24 mouse cellular contexts compared by ENCODE assay signal in genomic region chr12:36817938-36818337, GRCm38 (mm10).
"Had no signal": no experiment of that assay in that cellular context is flagged by ENCODE, and none has a peak within 500 bp of the region (broad histone marks: within the 10 kb centered on the region; RNA-seq: fewer than 3 reads in every experiment).

No protein-coding gene starts in this region.

- H3K9me3 ChIP-seq: heart, embryonic 10.5 days; heart, embryonic 12.5 days; hindbrain, embryonic 10.5 days; hindbrain, embryonic 12.5 days; intestine, embryonic 15.5 days; limb, embryonic 10.5 days; limb, embryonic 12.5 days had no signal

- DNase-seq: gastrocnemius, adult 2 months; gastrocnemius, postnatal 10 days; gastrocnemius, postnatal 25 days; heart, adult 18-20 months; heart, postnatal 10 days; heart, postnatal 4 days; kidney, adult 18-20 months; kidney, adult 8-10 months; kidney, postnatal 10 days; kidney, postnatal 25 days; kidney, postnatal 4 days; liver had no signal

- H3K9ac ChIP-seq: heart, embryonic 12.5 days; hindbrain, embryonic 12.5 days; hindbrain, embryonic 14.5 days; intestine, embryonic 15.5 days; limb, embryonic 12.5 days had no signal

- H3K27me3 ChIP-seq: heart, embryonic 12.5 days; hindbrain, embryonic 12.5 days; intestine, embryonic 15.5 days; limb, embryonic 12.5 days had no signal

- H3K36me3 ChIP-seq: heart, embryonic 10.5 days; heart, embryonic 12.5 days; hindbrain, embryonic 10.5 days; hindbrain, embryonic 12.5 days; intestine, embryonic 15.5 days; limb, embryonic 10.5 days; limb, embryonic 12.5 days had no signal

- H3K27ac ChIP-seq: gastrocnemius, adult 2 months; heart, embryonic 10.5 days; hindbrain, embryonic 10.5 days; hindbrain, embryonic 12.5 days; hindbrain, embryonic 14.5 days; intestine, embryonic 15.5 days; layer of hippocampus, adult 2 months; left cerebral cortex, adult 2 months; limb, embryonic 10.5 days; limb, embryonic 12.5 days had no signal

- H3K4me2 ChIP-seq: heart, embryonic 12.5 days; hindbrain, embryonic 12.5 days; hindbrain, embryonic 14.5 days; intestine, embryonic 15.5 days; limb, embryonic 12.5 days had no signal

- H3K4me1 ChIP-seq: heart, embryonic 10.5 days; heart, embryonic 12.5 days; hindbrain, embryonic 10.5 days; hindbrain, embryonic 12.5 days; intestine, embryonic 15.5 days; limb, embryonic 10.5 days; limb, embryonic 12.5 days had no signal

- ATAC-seq: hindbrain, embryonic 16.5 days; inflammation-experienced regulatory T-cells, adult 6 months; intestine, embryonic 15.5 days had no signal

- H3K4me3 ChIP-seq: gastrocnemius, adult 2 months; heart, embryonic 10.5 days; heart, embryonic 12.5 days; hindbrain, embryonic 10.5 days; hindbrain, embryonic 12.5 days; intestine, embryonic 15.5 days; layer of hippocampus, adult 2 months; left cerebral cortex, adult 2 months; limb, embryonic 10.5 days; limb, embryonic 12.5 days had no signal
